Mouse (Mus musculus) lung, postnatal 0 days (tissue): ENCODE measurements around the gene Cldn13.

ENCODE experiments used
- CTCF ChIP-seq: IDR thresholded peaks from 2 replicates; pipeline ENCODE4 v1.5.1; 2016; ENCODE audit warnings: antibody characterized with exemption, mild to moderate bottlenecking
- EP300 ChIP-seq: IDR thresholded peaks from 2 replicates; pipeline ENCODE4 v1.6.1; 2016; ENCODE audit warnings: antibody characterized with exemption, mild to moderate bottlenecking, control low read depth

DNA sequence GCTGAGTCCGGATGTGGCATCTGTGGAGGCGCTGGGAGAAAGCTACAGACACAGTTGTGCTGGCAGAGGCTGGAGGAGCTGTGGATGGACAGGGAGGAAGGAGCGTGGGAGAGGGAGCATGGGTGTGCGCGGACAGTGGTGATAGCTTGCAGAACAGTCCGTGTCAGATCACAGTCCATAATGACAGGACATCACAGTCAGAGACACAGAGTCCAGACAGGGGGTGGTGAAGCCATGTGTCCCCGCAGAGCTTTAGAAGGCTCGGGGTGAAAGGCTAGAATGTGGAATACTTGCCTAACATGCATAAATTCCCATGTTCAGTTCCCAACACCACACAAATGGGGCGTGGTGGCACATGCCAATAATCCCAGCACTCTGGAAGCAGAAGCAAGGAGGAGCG is 38.5 kb downstream of the Cldn13 start:
- TF ChIP-seq CTCF (no peak), EP300 (peak; percentile 93)
